Mouse (Mus musculus): Measurements from ENCODE around the gene Hpse2. TPM values are rescaled to one million over a fixed set of nuclear protein-coding genes. Genes with fewer than 3 reads are reported as not detected.

The Hpse2 gene
- total RNA-seq, 1 experiment from 2014 or later: 0.05 TPM

GRCm38 (mm10) chr19:42740163-42740899, 647.8 kb downstream of the Hpse2 start:
- no peak for ATAC-seq (replicated peaks in 1 of 2; ENCODE audit: insufficient read depth in 1 of 2, low FRiP score in 2 of 2, low TSS enrichment in 1 of 2, low read depth in 1 of 2, poor library complexity in 2 of 2, severe bottlenecking in 2 of 2)

GRCm38 (mm10) chr19:42739734-42740133, 648.4 kb downstream of the Hpse2 start:
- ATAC-seq (replicated peaks in 1 of 2; ENCODE audit: insufficient read depth in 1 of 2, low FRiP score in 2 of 2, low TSS enrichment in 1 of 2, low read depth in 1 of 2, poor library complexity in 2 of 2, severe bottlenecking in 2 of 2): no peak

- ATAC-seq (replicated peaks in 1 of 2; ENCODE audit: insufficient read depth in 1 of 2, low FRiP score in 2 of 2, low TSS enrichment in 1 of 2, low read depth in 1 of 2, poor library complexity in 2 of 2, severe bottlenecking in 2 of 2): no peak
These were observed 650.4 kb downstream of the Hpse2 start for GRCm38 (mm10) chr19:42737753-42738152.

Other genes starting within 250 kb of the Hpse2 start
- not detected in 2 replicates for gene Cnnm1, start 52.1 kb upstream of the Hpse2 start, total RNA-seq (2017)
- 8.7 and 12.5 TPM in 2 replicates for gene Got1, start 136.2 kb upstream of the Hpse2 start, total RNA-seq (2017)
- 28.7 and 29.7 TPM in 2 replicates for gene Nkx2-3, start 224.0 kb upstream of the Hpse2 start, total RNA-seq (2017)